Mouse (Mus musculus) forebrain, postnatal 0 days (tissue): ENCODE results near the gene Nars2. TPM values are rescaled to one million over a fixed set of nuclear protein-coding genes. Genes with fewer than 3 reads are reported as not detected.
A peak's percentile ranks its signal among the peaks of the same experiment; 100 is the strongest.
"Not testable (repeated sequence)": the region's sequence is repeated elsewhere in the genome, so short reads cannot be mapped to it uniquely, and the experiment has no call there.

ENCODE experiments used
- ATAC-seq: fragments of 200-750 bp; cut with Nextera tagmentation; 2 replicates; pipeline ENCODE4 v1.8.0; 2017; ENCODE audit warnings: mild to moderate bottlenecking, moderate library complexity
- DNase-seq: peaks from one replicate; pipeline ENCODE4 v3.0.0-alpha.2; 2015
- H3K27ac ChIP-seq: fragments of 300-500 bp; sonication (generic); 2 replicates; pipeline ENCODE4 v1.5.1; 2014; ENCODE audit warnings: low read depth, mild to moderate bottlenecking, antibody characterized with exemption, low read length, moderate library complexity, mixed read lengths
- H3K27me3 ChIP-seq: fragments of 300-500 bp; sonication (generic); 2 replicates; pipeline ENCODE4 v1.6.1; 2014; ENCODE audit warnings: mild to moderate bottlenecking, low read length, mixed read lengths; ENCODE audit not compliant: insufficient read depth
- H3K36me3 ChIP-seq: fragments of 300-500 bp; sonication (generic); 2 replicates; pipeline ENCODE4 v1.6.1; 2014; ENCODE audit warnings: mild to moderate bottlenecking, moderate library complexity; ENCODE audit not compliant: insufficient read depth
- H3K4me1 ChIP-seq: fragments of 300-500 bp; sonication (generic); 2 replicates; pipeline ENCODE4 v1.6.1; 2014; ENCODE audit warnings: antibody characterized with exemption; ENCODE audit not compliant: insufficient read depth
- H3K4me2 ChIP-seq: fragments of 300-500 bp; sonication (generic); 2 replicates; pipeline ENCODE4 v1.6.1; 2014; ENCODE audit warnings: low read depth, mild to moderate bottlenecking, moderate library complexity
- H3K4me3 ChIP-seq: fragments of 300-500 bp; sonication (generic); 2 replicates; pipeline ENCODE4 v1.5.1; 2014; ENCODE audit warnings: low read depth, low read length, mixed read lengths
- H3K9ac ChIP-seq: fragments of 300-500 bp; sonication (generic); 2 replicates; pipeline ENCODE4 v1.6.1; 2014; ENCODE audit warnings: mild to moderate bottlenecking
- H3K9me3 ChIP-seq: fragments of 300-500 bp; sonication (generic); 2 replicates; pipeline ENCODE4 v1.6.1; 2016; ENCODE audit warnings: low read length
- CTCF ChIP-seq: sonication (generic); IDR thresholded peaks from 2 replicates; pipeline ENCODE4 v1.5.1; 2016; ENCODE audit warnings: antibody characterized with exemption, control low read depth, low read depth
- WGBS: fragments of 180-500 bp; shearing (Covaris S2); extraction: QIAGEN DNeasy Blood & Tissue Kit; methylation state at CpG from one replicate; pipeline ENCODE4 v1.1.7; 2014; 5-methylcytosine and 5-hydroxymethylcytosine counted together
- polyA plus RNA-seq: library from polyadenylated mRNA; unstranded; fragments of >200 nt; fragmentation: Nextera tagmentation; extraction: Ambion mirVana; gene quantifications from 2 replicates; pipeline ENCODE4 v1.2.1, GENCODE M21; 2015
- total RNA-seq: library from RNA; depleted of rRNA; stranded (reverse); fragments of >200 nt; gene quantifications from 2 replicates; pipeline ENCODE4 v1.2.3, GENCODE M21; 2014

Gene Nars2
- total and polyA plus RNA-seq, 2 experiments from 2014 or later = 15.7 to 18.2 TPM

DNA sequence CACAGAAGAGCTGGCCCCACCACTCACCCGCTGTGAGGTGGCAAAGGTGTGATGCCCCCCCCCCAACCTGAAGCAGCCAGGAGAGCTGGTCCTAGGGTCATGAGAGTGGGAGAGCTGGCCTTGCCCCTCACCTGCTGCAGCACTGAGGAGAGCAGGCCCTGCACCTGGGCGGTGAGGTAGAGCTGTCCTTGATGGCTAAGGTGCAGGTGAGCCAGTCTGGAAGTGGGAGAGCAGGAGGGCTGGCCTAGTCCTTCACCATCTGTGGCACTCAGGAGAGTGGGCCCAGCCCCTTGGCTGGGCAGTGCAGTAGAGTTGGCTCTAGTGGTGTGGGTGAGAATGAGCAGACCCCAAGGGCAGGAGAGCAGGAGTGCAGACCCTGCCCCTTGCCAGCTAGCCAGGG is 28.4 kb upstream of the Nars2 start:
- H3K36me3 ChIP-seq = no peaks in the 10 kb centered on the region
- ATAC-seq (no peak), DNase-seq (no peak)
- H3K27me3 ChIP-seq = no peaks in the 10 kb centered on the region
- no peak overlapping the region for H3K27ac ChIP-seq
- no peak for TF ChIP-seq CTCF
- no peaks in the 10 kb centered on the region for H3K4me1 ChIP-seq
- no peak overlapping the region for H3K9ac ChIP-seq
- WGBS = 92% methylated on average over 2 of the region's 2 CpGs
- H3K4me3 ChIP-seq = no peak overlapping the region
- H3K4me2 ChIP-seq = no peak overlapping the region
- H3K9me3 ChIP-seq = no peaks in the 10 kb centered on the region

DNA sequence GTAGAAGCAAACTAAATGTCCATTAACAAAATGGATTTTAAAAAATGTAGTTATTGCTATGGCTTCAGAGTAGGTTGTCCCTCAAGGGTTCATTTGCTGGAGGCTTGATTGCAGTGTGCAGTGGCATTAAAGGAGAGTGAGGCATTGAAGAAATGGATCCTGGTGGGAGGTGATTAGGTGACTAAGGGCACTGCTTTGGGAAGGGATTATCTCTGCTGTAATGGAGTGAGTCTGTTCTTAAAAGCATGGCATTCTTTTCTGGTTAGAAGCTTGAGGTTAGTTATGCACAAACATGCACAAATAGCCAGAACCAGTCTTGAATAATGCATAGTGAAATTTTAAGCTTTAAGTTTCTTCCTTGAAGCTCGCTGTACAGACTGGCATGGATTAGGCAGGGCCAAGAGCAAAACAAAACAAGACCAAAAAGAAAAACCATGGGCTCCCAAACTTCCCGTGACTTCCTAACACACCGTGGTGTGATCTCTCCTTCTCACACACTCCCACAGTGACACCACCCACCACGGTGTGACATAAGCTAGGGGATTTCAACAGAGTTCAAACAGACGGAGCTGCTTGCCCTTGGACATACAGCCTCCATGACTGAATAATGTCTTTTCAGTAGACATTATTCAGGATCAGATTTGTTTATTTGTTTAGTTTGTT is 7.5 kb upstream of the Nars2 start:
- 17% methylated on average over 5 of the region's 5 CpGs for WGBS
- no peaks in the 10 kb centered on the region for H3K9me3 ChIP-seq
- H3K27me3 ChIP-seq = no peaks in the 10 kb centered on the region
- no peak overlapping the region for H3K4me3 ChIP-seq
- TF ChIP-seq CTCF = no peak
- H3K4me1 ChIP-seq = no peaks in the 10 kb centered on the region
- no peak overlapping the region for H3K9ac ChIP-seq
- H3K27ac ChIP-seq = no peak overlapping the region
- ATAC-seq = no peak
- no peaks in the 10 kb centered on the region for H3K36me3 ChIP-seq
- no peak for DNase-seq
- H3K4me2 ChIP-seq = no peak overlapping the region

DNA sequence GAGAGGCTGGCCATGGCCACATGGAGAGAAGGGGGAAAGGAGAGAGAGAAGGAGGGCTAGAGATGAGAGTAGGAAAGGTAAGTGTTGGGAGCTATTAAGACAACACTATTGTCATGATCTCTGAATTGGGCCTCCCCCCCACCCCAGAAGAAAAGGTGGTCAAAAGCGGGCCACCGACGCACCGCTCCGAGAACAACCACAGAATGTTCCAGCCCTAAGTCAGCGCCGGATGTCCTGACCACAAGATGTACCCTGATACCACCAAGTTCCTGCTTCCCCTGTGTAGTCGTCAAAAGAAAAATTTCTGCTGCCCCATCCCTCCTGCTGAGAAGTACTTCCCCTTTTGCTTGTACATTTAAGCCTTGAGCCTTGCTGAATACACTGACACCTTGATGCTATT is 4.8 kb upstream of the Nars2 start:
- not testable (repeated sequence) for H3K4me1 ChIP-seq, H3K9ac ChIP-seq, H3K9me3 ChIP-seq, ATAC-seq, H3K4me2 ChIP-seq, DNase-seq, H3K27me3 ChIP-seq, H3K27ac ChIP-seq, H3K36me3 ChIP-seq, H3K4me3 ChIP-seq
- WGBS = 97% methylated on average over 8 of the region's 8 CpGs

DNA sequence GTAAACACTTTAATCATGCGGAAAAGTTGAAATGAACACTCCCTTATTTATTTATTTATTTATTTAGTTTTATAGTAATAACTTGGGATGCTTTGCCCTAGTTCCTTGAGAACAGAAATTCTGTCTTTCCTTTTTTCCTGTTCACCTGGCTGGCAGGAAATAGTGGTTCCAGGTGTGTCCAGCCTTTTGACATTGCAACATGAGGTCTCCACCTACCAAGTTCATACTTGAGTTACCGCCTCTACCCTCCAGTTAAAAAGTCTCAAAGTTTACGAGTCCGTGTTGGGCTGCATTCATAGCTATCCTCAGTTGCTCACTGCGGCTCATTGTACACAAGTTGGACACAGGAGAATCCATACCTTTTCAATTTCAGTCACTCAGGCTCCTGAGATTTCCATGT is 789 bp downstream of the Nars2 start:
- no peaks in the 10 kb centered on the region for H3K27me3 ChIP-seq
- peak overlapping the region; percentile 83 for H3K4me3 ChIP-seq
- WGBS = 29% methylated on average over 5 of the region's 5 CpGs
- peak overlapping the region; percentile 76; the same call in 1 of the 2 replicates for H3K9ac ChIP-seq
- H3K9me3 ChIP-seq = no peaks in the 10 kb centered on the region
- DNase-seq (no peak), ATAC-seq (no peak)
- no peak for TF ChIP-seq CTCF
- H3K4me2 ChIP-seq = peak overlapping the region; percentile 87
- H3K36me3 ChIP-seq = peaks cover 2% of the 10 kb centered on the region; the same call in 1 of the 2 replicates
- no peak overlapping the region for H3K27ac ChIP-seq
- peaks cover 10% of the 10 kb centered on the region for H3K4me1 ChIP-seq

GRCm38 (mm10) chr7:96959168-96959567 is 7.9 kb downstream of the Nars2 start:
- 95% methylated on average over 5 of the region's 5 CpGs for WGBS
- 0 out of 2 replicates have a peak, but pooled peaks cover 4% of the 10 kb centered on the region for H3K4me1 ChIP-seq

DNA sequence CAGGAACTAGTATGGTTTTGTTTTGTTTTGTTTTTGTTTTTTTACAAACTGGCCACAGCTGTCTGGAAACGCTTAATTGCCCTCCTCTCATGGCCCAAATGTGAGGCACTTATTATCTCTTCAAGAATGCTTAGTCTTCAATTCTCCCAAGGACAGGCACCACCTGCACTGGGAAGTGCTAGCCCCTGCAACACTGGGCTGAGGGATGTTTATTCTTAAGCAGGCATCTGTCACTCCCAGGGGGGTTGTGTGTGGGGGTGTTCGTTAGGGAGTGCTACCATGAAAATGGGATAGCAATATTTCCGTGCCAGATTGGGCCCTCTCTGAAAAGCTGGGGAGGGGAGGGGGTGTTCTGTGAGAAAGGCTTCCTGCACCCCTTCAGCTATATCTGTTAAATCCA is 15.9 kb downstream of the Nars2 start:
- Histone ChIP-seq H3K4me3 (no peak overlapping the region), H3K9me3 (no peaks in the 10 kb centered on the region), H3K36me3 (no peaks in the 10 kb centered on the region), H3K27ac (no peak overlapping the region), H3K9ac (no peak overlapping the region), H3K4me1 (no peaks in the 10 kb centered on the region), H3K4me2 (no peak overlapping the region), H3K27me3 (no peaks in the 10 kb centered on the region)
- no peak for TF ChIP-seq CTCF
- WGBS = 35% methylated on average over 3 of the region's 3 CpGs
- DNase-seq (no peak), ATAC-seq (no peak)

More at GRCm38 (mm10) chr7:96959168-96959567, 7.9 kb downstream of the Nars2 start:
- Histone ChIP-seq H3K27ac (no peak overlapping the region), H3K9ac (no peak overlapping the region), H3K4me3 (no peak overlapping the region), H3K4me2 (no peak overlapping the region), H3K27me3 (no peaks in the 10 kb centered on the region), H3K36me3 (peaks cover 21% of the 10 kb centered on the region; the same call in 1 of the 2 replicates), H3K9me3 (no peaks in the 10 kb centered on the region)
- no peak for ATAC-seq
- no peak for TF ChIP-seq CTCF
- no peak for DNase-seq

DNA sequence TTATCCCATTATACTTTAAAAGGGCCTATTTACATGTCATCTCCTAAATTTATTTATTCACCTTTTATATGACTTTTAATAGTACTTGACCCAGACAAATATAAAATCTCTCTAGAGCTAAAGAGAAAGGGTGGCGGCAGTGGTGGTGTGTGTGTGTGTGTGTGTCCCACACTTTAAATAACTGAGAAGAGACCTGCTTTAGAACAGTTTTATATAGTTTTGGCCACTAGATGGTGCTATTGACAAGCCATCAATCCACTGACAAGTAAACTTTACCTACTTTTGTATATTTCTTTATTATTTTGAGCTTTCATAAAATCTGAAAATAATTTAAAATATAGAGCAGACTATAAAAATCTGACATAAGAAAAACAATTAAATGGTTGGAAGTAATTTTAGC is 19.1 kb downstream of the Nars2 start:
- DNase-seq (peak; percentile 77), ATAC-seq (peak; percentile 38; the same call in 1 of the 2 replicates)
- TF ChIP-seq CTCF = peak; percentile 71
- H3K4me1 ChIP-seq = no peaks in the 10 kb centered on the region
- H3K4me2 ChIP-seq = no peak overlapping the region
- H3K27me3 ChIP-seq = no peaks in the 10 kb centered on the region
- H3K9ac ChIP-seq = no peak overlapping the region
- H3K36me3 ChIP-seq = no peaks in the 10 kb centered on the region
- H3K27ac ChIP-seq = no peak overlapping the region
- H3K9me3 ChIP-seq = no peaks in the 10 kb centered on the region
- H3K4me3 ChIP-seq = no peak overlapping the region
- WGBS = 26% methylated on average over 1 of the region's 1 CpGs
